Mouse (Mus musculus): ENCODE measurements at regions not wholly inside any gene's neighbourhood (a gene's known extent, or its start where the extent isn't known, plus 50 kb on each side); places are given as distances from the start of the nearest gene placed in this dataset.

DNA sequence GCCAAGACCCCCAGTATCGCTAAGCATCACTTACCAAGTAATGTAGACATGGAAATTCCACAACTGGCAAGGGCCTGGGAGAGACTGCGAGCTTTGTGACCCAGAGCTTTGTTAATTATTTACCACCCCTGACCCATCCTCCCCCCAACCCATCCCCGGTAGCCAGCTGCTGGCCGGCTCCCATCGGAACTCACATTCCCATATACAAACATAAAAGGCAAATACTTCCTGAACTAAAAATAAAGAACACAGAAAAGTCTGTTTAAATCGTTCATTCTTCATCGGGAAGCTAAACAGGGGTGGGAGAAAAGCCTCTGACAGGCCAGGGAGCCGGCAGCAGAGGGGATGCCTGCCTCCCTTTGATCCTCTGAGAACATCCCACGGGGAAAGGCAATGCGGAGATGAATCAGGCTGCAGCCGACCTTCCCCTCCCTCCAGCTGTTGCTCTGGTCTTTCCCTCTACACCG is 163.7 kb downstream of the Cand1 start:
- Histone ChIP-seq H3K36me3 (ENCODE audit: insufficient read depth, low read length) (no peaks in the 10 kb centered on the region), H3K27ac (ENCODE audit: low read depth, low read length) (no peak overlapping the region), H3K27me3 (ENCODE audit: insufficient read depth, low read length) (no peaks in the 10 kb centered on the region), H3K9ac (replicated peaks; ENCODE audit: low read length, poor library complexity, severe bottlenecking) (no peak overlapping the region), H3K4me2 (ENCODE audit: low read depth, low read length, poor library complexity, severe bottlenecking) (no peak overlapping the region), H3K4me1 (ENCODE audit: insufficient read depth, low read length) (no peaks in the 10 kb centered on the region), H3K9me3 (ENCODE audit: low read length) (no peaks in the 10 kb centered on the region), H3K4me3 (ENCODE audit: low read depth, low read length) (no peak overlapping the region)
- no peak for ATAC-seq (ENCODE audit: low FRiP score)
- no peak for TF ChIP-seq CTCF (IDR thresholded peaks at IDR 0.05)
- DNase-seq (ENCODE audit: low spot score) = no peak
- WGBS = 15% methylated on average over 12 of the region's 12 CpGs

DNA sequence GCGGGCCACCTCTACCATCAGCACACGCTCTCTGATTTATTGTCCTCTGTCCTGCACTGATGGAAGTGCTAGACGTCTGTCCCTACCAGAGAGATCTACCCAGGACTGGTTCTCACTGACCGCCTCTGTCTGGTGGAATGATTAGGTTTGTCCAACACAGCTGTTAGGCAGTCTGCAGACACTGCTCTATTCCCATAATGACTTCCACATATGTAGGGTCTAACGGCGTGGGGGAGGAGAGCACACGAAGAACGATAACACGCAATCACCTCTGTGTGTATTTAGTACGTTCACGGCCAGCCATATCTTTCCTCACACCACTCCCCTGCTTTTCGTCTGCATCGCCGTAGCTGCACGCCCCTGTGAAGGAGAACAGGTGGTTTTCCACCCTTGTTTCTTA is 165.0 kb downstream of the Cand1 start:
- ATAC-seq (ENCODE audit: low FRiP score) = no peak
- Histone ChIP-seq H3K27ac (ENCODE audit: low read depth, low read length) (no peak overlapping the region), H3K9ac (replicated peaks; ENCODE audit: low read length, poor library complexity, severe bottlenecking) (no peak overlapping the region), H3K36me3 (ENCODE audit: insufficient read depth, low read length) (no peaks in the 10 kb centered on the region), H3K4me3 (ENCODE audit: low read depth, low read length) (no peak overlapping the region), H3K27me3 (ENCODE audit: insufficient read depth, low read length) (no peaks in the 10 kb centered on the region), H3K4me1 (ENCODE audit: insufficient read depth, low read length) (no peaks in the 10 kb centered on the region), H3K9me3 (ENCODE audit: low read length) (no peaks in the 10 kb centered on the region), H3K4me2 (ENCODE audit: low read depth, low read length, poor library complexity, severe bottlenecking) (no peak overlapping the region)
- 95% methylated on average over 15 of the region's 15 CpGs for WGBS
- DNase-seq (ENCODE audit: low spot score) = no peak
- TF ChIP-seq CTCF (IDR thresholded peaks at IDR 0.05) = no peak

DNA sequence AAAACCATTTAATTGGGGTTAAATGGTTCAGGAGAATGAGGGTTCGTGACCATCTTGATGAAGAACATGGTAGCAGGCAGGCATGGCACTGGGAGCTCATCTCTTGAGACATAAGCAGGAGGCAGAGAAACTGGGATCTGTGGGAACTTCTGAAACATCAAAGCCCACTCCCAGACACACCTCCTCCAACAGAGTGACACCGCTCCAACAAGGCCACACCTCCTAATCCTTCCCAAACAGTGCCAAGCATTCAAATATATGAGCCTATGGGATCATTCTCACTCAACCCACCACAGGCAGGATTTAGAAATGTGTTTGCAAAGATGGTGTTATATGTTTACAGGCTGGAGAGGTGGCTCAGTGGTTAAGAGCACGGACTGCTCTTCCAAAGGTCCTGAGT is 165.9 kb downstream of the Cand1 start:
- Histone ChIP-seq H3K27ac (ENCODE audit: low read depth, low read length) (no peak overlapping the region), H3K9ac (replicated peaks; ENCODE audit: low read length, poor library complexity, severe bottlenecking) (no peak overlapping the region), H3K4me3 (ENCODE audit: low read depth, low read length) (no peak overlapping the region), H3K36me3 (ENCODE audit: insufficient read depth, low read length) (no peaks in the 10 kb centered on the region), H3K4me2 (ENCODE audit: low read depth, low read length, poor library complexity, severe bottlenecking) (no peak overlapping the region), H3K27me3 (ENCODE audit: insufficient read depth, low read length) (no peaks in the 10 kb centered on the region), H3K9me3 (ENCODE audit: low read length) (no peaks in the 10 kb centered on the region), H3K4me1 (ENCODE audit: insufficient read depth, low read length) (no peaks in the 10 kb centered on the region)
- DNase-seq (ENCODE audit: low spot score) (no peak), ATAC-seq (ENCODE audit: low FRiP score) (no peak)
- no peak for TF ChIP-seq CTCF (IDR thresholded peaks at IDR 0.05)
- WGBS = 92% methylated on average over 3 of the region's 3 CpGs

DNA sequence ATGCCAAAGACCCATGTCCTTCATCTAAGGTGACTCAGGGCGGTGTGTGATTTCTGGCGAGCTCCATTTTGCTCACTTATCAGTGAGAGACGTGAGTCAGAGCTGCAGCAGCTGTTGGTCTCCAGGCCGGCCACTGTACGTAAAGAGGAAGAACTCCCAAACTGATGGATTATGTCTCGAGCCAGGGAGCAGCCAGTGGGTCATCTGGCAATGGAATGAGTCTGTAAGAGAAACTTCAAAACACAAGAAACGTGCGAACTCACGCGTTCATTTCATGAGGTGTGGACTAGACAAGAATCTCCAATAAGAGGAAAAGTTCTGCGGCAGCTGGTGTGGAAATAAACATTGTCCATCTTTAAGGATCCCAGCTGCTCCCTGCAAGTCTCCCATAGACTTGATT is 170.4 kb downstream of the Cand1 start:
- no peaks in the 10 kb centered on the region for H3K27me3 ChIP-seq (ENCODE audit: insufficient read depth, low read length)
- no peaks in the 10 kb centered on the region for H3K36me3 ChIP-seq (ENCODE audit: insufficient read depth, low read length)
- no peak overlapping the region for H3K9ac ChIP-seq (replicated peaks; ENCODE audit: low read length, poor library complexity, severe bottlenecking)
- no peak overlapping the region for H3K4me3 ChIP-seq (ENCODE audit: low read depth, low read length)
- no peaks in the 10 kb centered on the region for H3K4me1 ChIP-seq (ENCODE audit: insufficient read depth, low read length)
- DNase-seq (ENCODE audit: low spot score) = no peak
- H3K4me2 ChIP-seq (ENCODE audit: low read depth, low read length, poor library complexity, severe bottlenecking) = no peak overlapping the region
- no peak overlapping the region for H3K27ac ChIP-seq (ENCODE audit: low read depth, low read length)
- WGBS = 89% methylated on average over 11 of the region's 11 CpGs
- H3K9me3 ChIP-seq (ENCODE audit: low read length) = no peaks in the 10 kb centered on the region
- TF ChIP-seq CTCF (IDR thresholded peaks at IDR 0.05) = no peak
- ATAC-seq (ENCODE audit: low FRiP score) = no peak

DNA sequence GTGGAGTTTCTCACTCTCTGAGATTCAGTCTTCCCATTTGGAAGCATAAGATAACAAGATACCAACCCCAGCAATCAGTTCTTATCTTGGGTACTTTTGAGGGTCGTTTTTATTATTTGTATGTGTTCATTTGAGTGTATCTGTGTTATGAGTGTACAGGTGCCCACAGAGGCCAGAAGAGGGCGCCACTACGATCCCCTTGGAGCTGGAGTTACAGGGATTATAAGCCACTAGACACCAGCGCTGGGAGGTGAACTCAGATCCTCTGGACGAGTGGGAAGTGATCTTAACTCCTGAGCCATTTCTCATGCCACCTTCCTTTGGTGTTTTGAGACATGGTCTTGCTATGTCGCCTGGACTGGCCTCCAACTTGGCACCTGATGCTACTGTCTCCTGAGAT is 172.0 kb downstream of the Cand1 start:
- ATAC-seq (ENCODE audit: low FRiP score) = no peak
- H3K4me2 ChIP-seq (ENCODE audit: low read depth, low read length, poor library complexity, severe bottlenecking) = no peak overlapping the region
- H3K4me1 ChIP-seq (ENCODE audit: insufficient read depth, low read length) = no peaks in the 10 kb centered on the region
- WGBS = 90% methylated on average over 6 of the region's 6 CpGs
- no peaks in the 10 kb centered on the region for H3K36me3 ChIP-seq (ENCODE audit: insufficient read depth, low read length)
- TF ChIP-seq CTCF (IDR thresholded peaks at IDR 0.05) = no peak; the same call in 1 of the 2 replicates
- H3K27me3 ChIP-seq (ENCODE audit: insufficient read depth, low read length) = no peaks in the 10 kb centered on the region
- H3K9ac ChIP-seq (replicated peaks; ENCODE audit: low read length, poor library complexity, severe bottlenecking) = no peak overlapping the region
- no peak overlapping the region for H3K4me3 ChIP-seq (ENCODE audit: low read depth, low read length)
- no peaks in the 10 kb centered on the region for H3K9me3 ChIP-seq (ENCODE audit: low read length)
- DNase-seq (ENCODE audit: low spot score) = no peak
- H3K27ac ChIP-seq (ENCODE audit: low read depth, low read length) = no peak overlapping the region

DNA sequence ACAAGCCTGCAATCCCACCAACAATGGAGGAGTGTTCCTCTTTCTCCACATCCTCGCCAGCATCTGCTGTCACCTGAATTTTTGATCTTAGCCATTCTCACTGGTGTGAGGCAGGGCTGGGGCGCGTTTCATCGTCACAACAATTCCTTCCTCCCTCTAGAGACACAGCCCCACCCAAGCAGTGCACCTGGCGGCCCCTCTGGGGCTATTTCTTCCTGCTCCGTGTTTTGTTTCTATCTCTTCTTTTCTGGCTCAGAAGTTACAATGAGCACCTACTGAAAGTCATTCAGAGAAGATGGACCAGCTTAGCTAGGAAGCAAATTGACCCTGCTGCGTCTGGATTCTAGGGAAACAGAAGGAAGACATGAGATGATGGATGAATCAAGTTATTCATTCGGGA is 172.5 kb downstream of the Cand1 start:
- H3K4me2 ChIP-seq (ENCODE audit: low read depth, low read length, poor library complexity, severe bottlenecking) = no peak overlapping the region
- TF ChIP-seq CTCF (IDR thresholded peaks at IDR 0.05) = no peak
- no peak for ATAC-seq (ENCODE audit: low FRiP score)

More for the DNA sequence above, 172.5 kb downstream of the Cand1 start:
- Histone ChIP-seq H3K9me3 (ENCODE audit: low read length) (no peaks in the 10 kb centered on the region), H3K27ac (ENCODE audit: low read depth, low read length) (no peak overlapping the region), H3K9ac (replicated peaks; ENCODE audit: low read length, poor library complexity, severe bottlenecking) (no peak overlapping the region), H3K4me1 (ENCODE audit: insufficient read depth, low read length) (no peaks in the 10 kb centered on the region), H3K4me3 (ENCODE audit: low read depth, low read length) (no peak overlapping the region), H3K27me3 (ENCODE audit: insufficient read depth, low read length) (no peaks in the 10 kb centered on the region), H3K36me3 (ENCODE audit: insufficient read depth, low read length) (no peaks in the 10 kb centered on the region)
- 95% methylated on average over 7 of the region's 8 CpGs for WGBS
- DNase-seq (ENCODE audit: low spot score) = no peak
